Mouse (Mus musculus): ENCODE measurements around the gene Klhl29.

DNA sequence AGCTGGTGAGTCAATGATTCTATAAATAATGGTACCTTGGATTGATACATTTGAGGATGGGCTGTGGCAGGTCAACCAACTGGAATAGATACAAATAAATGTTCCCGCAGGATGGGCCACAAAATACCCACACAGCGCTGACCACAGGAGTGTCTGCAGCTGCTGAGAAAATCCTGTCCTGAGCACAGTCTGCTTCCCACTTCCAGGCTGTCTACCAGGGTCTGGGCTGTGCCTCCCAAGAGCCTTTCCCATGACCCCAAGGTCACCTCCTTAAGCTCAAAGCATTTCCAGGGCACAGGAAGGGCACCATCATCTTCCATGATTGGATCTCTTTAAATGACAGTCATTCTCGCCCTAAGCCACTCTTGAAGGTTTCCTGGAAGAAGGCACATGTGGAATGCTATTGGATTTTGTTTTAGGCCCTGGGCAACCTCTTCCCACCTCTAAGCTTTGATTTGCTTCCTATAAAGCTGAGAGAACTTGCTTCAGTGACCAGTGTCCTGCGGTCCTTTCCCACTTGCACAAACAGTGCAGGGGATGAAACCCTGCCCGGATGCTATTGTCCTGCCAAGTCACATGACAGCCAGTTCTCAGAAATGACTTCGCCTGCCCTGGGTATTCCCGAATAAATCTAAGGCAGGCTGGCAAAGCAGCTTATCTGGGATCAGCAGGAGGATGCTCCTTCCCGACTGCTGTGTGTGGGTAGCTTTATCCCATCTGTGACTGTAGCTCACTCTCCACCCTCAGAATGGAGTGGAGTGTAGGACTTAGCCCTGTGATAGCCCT, 38.4 kb downstream of the Klhl29 start:
- TF ChIP-seq CTCF (IDR thresholded peaks at IDR 0.05; ENCODE audit: low read depth, low read length) (no peak), POLR2A (IDR thresholded peaks at IDR 0.05; ENCODE audit: borderline replicate concordance, low read depth, low read length) (no peak)
